Mouse (Mus musculus): ENCODE results near the gene Hsp90ab1.

DNA sequence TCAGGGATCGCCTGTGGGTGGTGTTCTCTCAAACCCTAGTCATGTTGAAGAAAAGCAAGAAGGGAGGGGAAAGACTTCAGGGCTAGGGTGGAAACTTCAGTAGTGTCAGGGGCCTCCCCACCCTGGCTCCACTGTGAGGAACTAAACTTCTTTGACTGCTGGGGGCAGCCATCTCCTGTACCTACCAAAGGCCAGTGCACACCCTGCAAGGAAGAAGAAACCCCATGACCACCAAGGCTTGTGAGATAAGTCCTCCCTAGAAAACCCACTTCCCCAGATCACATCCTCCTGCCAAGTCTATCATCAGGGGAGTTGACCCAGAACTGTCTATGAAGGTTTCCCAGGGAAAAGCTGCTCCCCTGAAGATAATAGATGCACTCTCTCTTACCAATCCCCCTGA, 18.7 kb downstream of the Hsp90ab1 start:
- TF ChIP-seq CTCF (IDR thresholded peaks at IDR 0.05; ENCODE audit: borderline replicate concordance, insufficient read depth, low read length) (no peak), POLR2A (IDR thresholded peaks at IDR 0.05; ENCODE audit: low read depth, low read length) (no peak)
